Mouse (Mus musculus) heart, embryonic 13.5 days (tissue): ENCODE data around the gene Mei1. TPM values are rescaled to one million over a fixed set of nuclear protein-coding genes. Genes with fewer than 3 reads are reported as not detected.

ENCODE experiments used
- ATAC-seq: fragments of 200-750 bp; cut with Nextera tagmentation; 2 replicates; pipeline ENCODE4 v1.8.0; 2017; ENCODE audit warnings: moderate TSS enrichment; ENCODE audit not compliant: insufficient number of reproducible peaks, low FRiP score, low TSS enrichment; ENCODE audit errors: extremely low read depth
- H3K27ac ChIP-seq: fragments of 300-500 bp; sonication (generic); replicated peaks from 2 replicates; pipeline ENCODE4 v1.5.1; 2015; ENCODE audit warnings: moderate library complexity, mild to moderate bottlenecking, inconsistent platforms
- H3K27me3 ChIP-seq: fragments of 300-500 bp; sonication (generic); replicated peaks from 2 replicates; pipeline ENCODE4 v1.6.1; 2015; ENCODE audit warnings: mild to moderate bottlenecking, inconsistent platforms
- H3K36me3 ChIP-seq: fragments of 300-500 bp; sonication (generic); 2 replicates; pipeline ENCODE4 v1.6.1; 2015; ENCODE audit warnings: mild to moderate bottlenecking, inconsistent platforms
- H3K4me1 ChIP-seq: fragments of 300-500 bp; sonication (generic); 2 replicates; pipeline ENCODE4 v1.6.1; 2015; ENCODE audit warnings: inconsistent platforms
- H3K4me2 ChIP-seq: fragments of 300-500 bp; sonication (generic); 2 replicates; pipeline ENCODE4 v1.6.1; 2015; ENCODE audit warnings: inconsistent platforms, mild to moderate bottlenecking, moderate library complexity
- H3K4me3 ChIP-seq: fragments of 300-500 bp; sonication (generic); 2 replicates; pipeline ENCODE4 v1.5.1; 2015; ENCODE audit warnings: moderate library complexity, mild to moderate bottlenecking, inconsistent platforms
- H3K9ac ChIP-seq: fragments of 300-500 bp; sonication (generic); 2 replicates; pipeline ENCODE4 v1.6.1; 2015; ENCODE audit warnings: inconsistent platforms, mild to moderate bottlenecking, moderate library complexity
- H3K9me3 ChIP-seq: fragments of 300-500 bp; sonication (generic); 2 replicates; pipeline ENCODE4 v1.6.1; 2016; ENCODE audit warnings: inconsistent platforms
- WGBS: fragments of 180-500 bp; shearing (Covaris S2); methylation state at CpG from one replicate; pipeline ENCODE4 v1.1.7; 2015; ENCODE audit warnings: mixed read lengths; 5-methylcytosine and 5-hydroxymethylcytosine counted together
- polyA plus RNA-seq: library from polyadenylated mRNA; unstranded; fragments of >200 nt; fragmentation: Nextera tagmentation; extraction: Ambion mirVana; gene quantifications from 2 replicates; pipeline ENCODE4 v1.2.1, GENCODE M21; 2015

Gene Mei1
- polyA plus RNA-seq, 1 experiment from 2014 or later, result not detected

DNA sequence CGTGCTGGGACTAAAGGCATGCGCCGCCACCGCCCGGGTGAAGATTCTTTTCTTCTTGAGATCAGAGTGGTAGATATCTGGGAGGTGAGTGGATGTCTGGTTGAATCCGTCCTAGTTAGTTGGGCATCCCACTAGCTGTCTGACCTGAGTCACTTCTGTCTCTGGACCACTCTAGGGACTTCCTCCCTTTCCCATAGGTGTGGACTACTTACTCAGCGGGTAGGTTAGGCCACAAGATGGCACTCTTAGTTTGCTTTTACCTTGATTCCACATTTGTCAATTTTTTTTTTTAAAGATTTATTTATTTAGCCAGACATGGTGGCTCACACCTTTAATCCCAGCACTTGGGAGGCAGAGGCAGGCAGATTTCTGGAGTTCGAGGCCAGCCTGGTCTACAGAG is 69.4 kb downstream of the Mei1 start:
- Histone ChIP-seq H3K4me1 (peaks cover 30% of the 10 kb centered on the region), H3K36me3 (peaks cover 11% of the 10 kb centered on the region), H3K27me3 (no peaks in the 10 kb centered on the region), H3K27ac (no peak overlapping the region), H3K4me3 (no peak overlapping the region), H3K9ac (no peak overlapping the region), H3K4me2 (no peak overlapping the region), H3K9me3 (no peaks in the 10 kb centered on the region)
- no peak for ATAC-seq
- 88% methylated on average over 8 of the region's 8 CpGs for WGBS

GRCm38 (mm10) chr15:82140355-82140754 is 70.6 kb downstream of the Mei1 start:
- WGBS, result 50% methylated on average over 3 of the region's 3 CpGs

DNA sequence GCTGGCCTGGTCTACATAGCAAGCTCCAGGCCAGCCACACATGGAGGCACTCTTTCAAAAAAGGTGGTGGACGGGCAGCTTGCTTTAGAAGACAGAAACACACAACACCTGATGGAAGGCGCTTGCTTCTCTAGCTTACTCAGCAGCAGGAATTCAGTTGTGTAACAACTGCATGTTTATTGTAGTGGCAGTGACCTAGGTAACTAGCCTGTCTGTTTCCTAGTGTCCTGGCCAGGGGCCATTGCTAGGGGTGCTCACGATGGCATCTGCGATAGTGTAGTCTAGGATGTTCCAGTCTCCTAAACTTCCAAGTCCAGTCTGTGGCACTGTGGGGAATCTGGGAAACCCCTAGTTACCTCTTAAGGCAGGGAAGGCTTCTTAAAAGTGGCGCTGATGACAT is 74.4 kb downstream of the Mei1 start:
- H3K9me3 ChIP-seq, result no peaks in the 10 kb centered on the region
- peaks cover 60% of the 10 kb centered on the region for H3K4me1 ChIP-seq
- no peaks in the 10 kb centered on the region for H3K27me3 ChIP-seq
- peaks cover 7% of the 10 kb centered on the region; the same call in 1 of the 2 replicates for H3K36me3 ChIP-seq
- H3K4me3 ChIP-seq, result no peak overlapping the region
- no peak overlapping the region for H3K4me2 ChIP-seq
- 85% methylated on average over 5 of the region's 5 CpGs for WGBS
- H3K9ac ChIP-seq, result peak overlapping the region; percentile 33; the same call in 1 of the 2 replicates
- ATAC-seq, result no peak
- no peak overlapping the region for H3K27ac ChIP-seq

More at GRCm38 (mm10) chr15:82140355-82140754, 70.6 kb downstream of the Mei1 start:
- no peaks in the 10 kb centered on the region for H3K9me3 ChIP-seq
- ATAC-seq, result no peak
- no peak overlapping the region for H3K9ac ChIP-seq
- H3K4me2 ChIP-seq, result no peak overlapping the region
- no peaks in the 10 kb centered on the region for H3K27me3 ChIP-seq
- no peak overlapping the region; the same call in 1 of the 2 replicates for H3K27ac ChIP-seq
- peaks cover 11% of the 10 kb centered on the region for H3K36me3 ChIP-seq
- no peak overlapping the region for H3K4me3 ChIP-seq
- peaks cover 37% of the 10 kb centered on the region for H3K4me1 ChIP-seq

DNA sequence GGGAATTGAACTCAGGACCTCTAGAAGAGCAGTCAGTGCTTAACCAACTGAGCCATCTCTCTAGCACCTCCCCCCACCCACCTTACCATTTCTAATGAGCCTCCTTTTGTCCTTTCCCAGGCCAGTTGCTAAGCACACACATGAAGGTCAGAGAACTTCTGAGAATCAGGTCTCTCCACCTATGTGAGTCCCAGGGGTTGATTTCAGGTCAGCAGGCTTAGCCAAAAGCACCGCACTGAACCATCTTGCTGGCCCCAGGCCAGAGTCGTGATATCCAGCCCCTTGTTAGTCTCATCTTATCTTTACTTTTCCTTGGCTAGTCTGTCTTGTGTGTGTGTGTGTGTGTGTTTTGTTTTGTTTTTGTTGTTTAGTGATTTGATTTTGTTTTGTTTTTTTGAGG is 75.6 kb downstream of the Mei1 start:
- 10% methylated on average over 2 of the region's 2 CpGs for WGBS
- no peak for ATAC-seq
- Histone ChIP-seq H3K4me1 (peaks cover 58% of the 10 kb centered on the region), H3K4me3 (no peak overlapping the region), H3K27ac (peak overlapping the region; percentile 87), H3K4me2 (no peak overlapping the region), H3K36me3 (peaks cover 7% of the 10 kb centered on the region; the same call in 1 of the 2 replicates), H3K9ac (peak overlapping the region; percentile 48; the same call in 1 of the 2 replicates), H3K27me3 (no peaks in the 10 kb centered on the region), H3K9me3 (no peaks in the 10 kb centered on the region)

DNA sequence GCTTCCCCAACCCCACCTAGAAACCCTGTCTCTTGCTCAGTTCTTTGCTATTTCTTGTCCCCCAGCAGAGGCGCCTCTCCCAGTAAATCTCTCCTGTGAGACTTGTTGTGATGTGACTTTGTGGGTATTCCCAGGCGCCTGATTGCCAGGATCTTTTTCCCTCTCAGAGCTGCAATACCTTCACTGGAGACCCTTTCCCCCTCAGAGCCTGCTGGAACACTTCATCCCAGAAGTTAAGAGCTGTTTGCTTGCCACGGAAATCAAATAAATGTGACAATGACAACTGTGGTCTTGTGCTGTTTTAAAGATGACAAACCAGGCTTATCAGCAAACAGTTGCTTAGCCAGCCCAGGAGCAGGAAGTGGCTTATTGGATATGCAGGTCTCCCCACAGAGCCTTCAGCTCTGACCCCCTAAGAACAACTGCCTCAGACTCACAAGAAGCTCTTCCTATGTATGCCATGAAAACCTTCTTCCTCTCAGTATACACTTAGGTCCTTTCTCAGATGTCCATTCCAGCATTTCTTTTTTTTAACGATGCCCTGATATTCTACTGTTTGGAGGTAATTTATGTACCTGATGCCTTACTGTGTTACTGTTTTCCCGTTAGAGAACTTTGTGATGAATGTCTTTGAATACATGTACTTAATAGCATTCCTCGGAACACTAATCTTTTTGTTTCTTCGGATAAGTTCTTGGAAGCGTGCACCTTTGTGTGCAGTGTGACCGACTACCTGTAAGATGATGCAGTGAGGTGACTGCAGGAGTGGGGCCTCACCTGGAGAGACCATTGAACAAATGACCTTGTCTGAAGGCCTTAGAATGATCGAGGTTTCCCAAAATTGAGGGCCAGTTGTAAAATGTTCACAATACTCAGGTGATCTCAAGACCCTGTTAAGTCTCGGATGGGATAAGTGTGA is 76.3 kb downstream of the Mei1 start:
- Histone ChIP-seq H3K4me3 (peak overlapping the region; percentile 92), H3K9me3 (no peaks in the 10 kb centered on the region), H3K4me2 (peak overlapping the region; percentile 82), H3K36me3 (peaks cover 8% of the 10 kb centered on the region; the same call in 1 of the 2 replicates), H3K27ac (peak overlapping the region; percentile 87), H3K9ac (peak overlapping the region; percentile 48), H3K27me3 (no peaks in the 10 kb centered on the region), H3K4me1 (peaks cover 56% of the 10 kb centered on the region)
- no peak for ATAC-seq
- 17% methylated on average over 11 of the region's 11 CpGs for WGBS

DNA sequence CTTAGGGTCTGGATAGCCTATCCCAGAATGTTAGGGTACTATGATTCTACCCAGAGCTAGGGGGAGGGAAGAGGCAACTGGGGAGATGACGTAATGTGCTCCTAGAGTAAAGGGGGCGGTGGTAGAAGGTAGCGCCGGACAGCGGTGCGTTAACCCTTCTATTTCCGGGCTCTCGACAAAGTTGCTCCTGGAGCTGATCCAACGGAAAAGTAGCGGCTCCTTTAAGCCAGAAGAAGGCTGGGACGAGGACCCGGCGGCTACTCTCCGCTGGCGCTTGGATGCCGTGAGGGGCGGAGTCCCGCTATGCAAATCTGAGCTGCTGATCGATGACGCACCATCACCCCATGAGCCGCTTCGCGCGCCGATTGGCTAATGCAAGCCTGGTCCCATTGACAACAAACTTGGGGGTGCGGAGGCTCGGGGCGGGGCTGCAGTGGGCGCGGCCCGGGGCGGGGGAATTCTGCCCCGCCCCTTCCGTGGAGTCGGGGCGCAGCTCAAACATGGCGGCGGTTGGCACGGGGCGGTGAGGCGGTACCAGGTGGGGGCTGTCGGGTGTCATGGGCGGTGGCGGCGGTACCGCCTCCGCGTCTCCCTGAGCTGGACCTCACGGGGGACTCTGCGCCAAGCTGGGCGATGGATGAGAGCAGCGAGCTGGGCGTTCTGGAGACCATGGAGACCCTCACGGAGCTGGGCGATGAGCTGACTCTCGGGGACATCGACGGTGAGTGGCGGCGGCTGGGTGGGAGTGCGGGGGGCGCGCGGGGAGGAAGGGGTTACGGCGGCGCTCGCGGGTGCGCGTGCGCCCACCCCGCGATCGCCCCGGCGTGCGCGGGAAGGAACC is 77.2 kb downstream of the Mei1 start, which contains the start of gene Srebf2:
Srebf2 (plus strand) TSS at position 412 of the 841 bp plus-strand sequence.
- H3K27ac ChIP-seq, result peak within 1 kb of the TSS; percentile 95
- peak; percentile 96 for ATAC-seq
- WGBS, result under 1% methylated on average over 61 of the region's 79 CpGs
- peak within 1 kb of the TSS; percentile 82 for H3K4me2 ChIP-seq
- H3K27me3 ChIP-seq, result no peaks in the 10 kb centered on the region
- peak within 1 kb of the TSS; percentile 89 for H3K9ac ChIP-seq
- no peaks in the 10 kb centered on the region for H3K9me3 ChIP-seq
- H3K36me3 ChIP-seq, result peaks cover 5% of the 10 kb centered on the region; the same call in 1 of the 2 replicates
- H3K4me3 ChIP-seq, result peak within 1 kb of the TSS; percentile 92
- peaks cover 52% of the 10 kb centered on the region for H3K4me1 ChIP-seq

DNA sequence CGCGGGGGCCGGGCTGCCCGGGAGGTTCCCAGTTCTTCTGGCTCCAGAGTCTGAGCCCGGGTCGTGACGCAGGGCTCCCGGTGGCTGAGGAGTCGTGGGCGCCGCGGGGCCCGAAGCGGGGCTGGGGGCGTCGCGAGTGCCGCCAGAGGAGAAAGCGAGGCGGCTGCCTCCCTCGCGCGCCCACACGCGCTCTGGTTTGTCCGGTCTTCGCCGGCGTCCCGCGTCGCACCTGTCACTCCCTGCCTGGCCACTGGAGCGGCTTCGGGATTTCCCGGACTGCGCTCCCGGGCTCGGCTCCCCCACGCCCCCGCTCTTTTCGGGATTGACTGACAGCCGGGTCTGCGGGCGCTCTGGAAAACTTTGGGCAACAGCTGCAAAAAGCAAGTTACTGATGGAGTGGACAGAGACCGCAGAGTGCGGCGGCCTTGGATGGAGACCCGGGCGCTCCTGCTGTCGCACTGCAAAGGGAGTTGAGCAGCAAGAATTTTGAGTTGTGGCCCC is 77.9 kb downstream of the Mei1 start:
- Histone ChIP-seq H3K4me1 (peaks cover 56% of the 10 kb centered on the region), H3K4me3 (peak overlapping the region; percentile 92), H3K9ac (peak overlapping the region; percentile 89), H3K36me3 (0 out of 2 replicates have a peak, but pooled peaks cover 5% of the 10 kb centered on the region), H3K27ac (peak overlapping the region; percentile 95), H3K4me2 (peak overlapping the region; percentile 82), H3K9me3 (no peaks in the 10 kb centered on the region), H3K27me3 (no peaks in the 10 kb centered on the region)
- under 1% methylated on average over 44 of the region's 50 CpGs for WGBS
- 0 out of 2 replicates have a peak, but pooled peaks have one; percentile 4 for ATAC-seq

DNA sequence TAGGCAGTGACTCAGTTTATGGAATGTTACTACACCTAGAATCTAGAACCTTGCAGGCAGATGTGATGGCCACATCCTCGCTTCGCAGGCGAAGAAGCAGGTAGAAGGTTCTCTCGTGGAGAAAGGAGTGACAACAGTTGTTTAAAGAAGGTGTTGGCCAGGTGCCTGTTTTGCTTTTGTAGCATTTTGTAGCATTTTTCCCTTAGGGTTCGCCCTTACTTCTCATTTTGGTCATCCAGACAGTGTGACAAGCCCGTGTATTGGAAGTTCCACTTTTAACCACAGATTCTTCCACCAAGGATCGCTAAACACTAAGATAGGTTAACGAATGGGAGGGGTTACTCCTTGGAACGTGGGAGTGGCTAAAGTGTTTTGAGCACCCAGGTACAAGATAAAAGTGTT is 78.7 kb downstream of the Mei1 start:
- Histone ChIP-seq H3K4me1 (peaks cover 60% of the 10 kb centered on the region), H3K27ac (no peak overlapping the region), H3K9me3 (no peaks in the 10 kb centered on the region), H3K4me2 (peak overlapping the region; percentile 82), H3K9ac (peak overlapping the region; percentile 89), H3K4me3 (peak overlapping the region; percentile 92), H3K27me3 (no peaks in the 10 kb centered on the region), H3K36me3 (0 out of 2 replicates have a peak, but pooled peaks cover 5% of the 10 kb centered on the region)
- ATAC-seq, result no peak
- 21% methylated on average over 9 of the region's 9 CpGs for WGBS

GRCm38 (mm10) chr15:82150042-82150441 is 80.2 kb downstream of the Mei1 start:
- Histone ChIP-seq H3K4me1 (peaks cover 54% of the 10 kb centered on the region), H3K9ac (no peak overlapping the region), H3K36me3 (0 out of 2 replicates have a peak, but pooled peaks cover 5% of the 10 kb centered on the region), H3K4me3 (no peak overlapping the region), H3K9me3 (no peaks in the 10 kb centered on the region), H3K27ac (no peak overlapping the region), H3K27me3 (no peaks in the 10 kb centered on the region), H3K4me2 (no peak overlapping the region)
- no peak for ATAC-seq

DNA sequence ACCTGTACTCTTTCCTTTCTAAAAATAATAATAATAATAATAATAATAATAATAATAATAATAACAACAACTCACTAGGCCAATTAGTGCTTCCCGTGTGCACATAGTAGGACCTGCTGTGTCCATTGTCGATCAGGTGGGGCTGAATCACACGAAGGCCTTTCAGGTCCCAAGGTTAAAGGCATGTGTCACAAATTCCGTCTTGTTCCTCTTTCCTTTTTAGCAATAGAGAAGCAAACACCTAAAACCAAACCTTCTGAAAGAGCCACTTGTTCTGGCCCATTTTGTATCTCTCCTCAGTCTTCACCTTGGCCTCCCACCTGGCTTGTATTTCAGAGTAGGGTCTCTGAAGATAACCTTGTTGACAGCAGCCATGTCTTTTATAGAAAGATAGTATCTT is 81.4 kb downstream of the Mei1 start:
- 0 out of 2 replicates have a peak, but pooled peaks cover 5% of the 10 kb centered on the region for H3K36me3 ChIP-seq
- H3K27ac ChIP-seq, result no peak overlapping the region
- WGBS, result 86% methylated on average over 4 of the region's 4 CpGs
- peaks cover 44% of the 10 kb centered on the region for H3K4me1 ChIP-seq
- H3K4me2 ChIP-seq, result no peak overlapping the region
- no peak overlapping the region for H3K4me3 ChIP-seq
- no peak overlapping the region for H3K9ac ChIP-seq
- H3K27me3 ChIP-seq, result no peaks in the 10 kb centered on the region
- no peak for ATAC-seq
- no peaks in the 10 kb centered on the region for H3K9me3 ChIP-seq

DNA sequence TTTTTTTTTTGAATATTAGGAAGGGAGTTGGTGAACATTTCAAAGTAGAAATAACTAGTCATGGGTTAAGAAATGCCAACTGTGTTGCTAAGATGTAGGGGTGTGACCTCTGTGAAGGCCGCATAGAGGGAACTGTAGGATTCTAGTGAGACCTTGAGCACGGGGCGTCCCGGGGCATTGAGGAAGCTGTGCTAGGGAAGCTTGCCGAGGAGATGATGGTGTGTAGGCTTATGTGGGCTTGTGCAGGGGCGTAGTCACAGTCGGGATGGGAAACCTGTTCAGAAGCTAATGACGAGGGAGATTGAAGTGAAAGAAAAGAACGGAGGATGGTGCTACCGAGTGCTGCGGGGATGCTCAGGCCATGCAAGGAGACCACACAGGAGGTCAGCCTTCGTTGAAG is 82.2 kb downstream of the Mei1 start:
- peaks cover 12% of the 10 kb centered on the region; the same call in 1 of the 2 replicates for H3K36me3 ChIP-seq
- peaks cover 41% of the 10 kb centered on the region for H3K4me1 ChIP-seq
- no peak overlapping the region for H3K4me3 ChIP-seq
- H3K9ac ChIP-seq, result peak overlapping the region; percentile 7; the same call in 1 of the 2 replicates
- H3K27ac ChIP-seq, result no peak overlapping the region
- H3K9me3 ChIP-seq, result no peaks in the 10 kb centered on the region
- H3K27me3 ChIP-seq, result no peaks in the 10 kb centered on the region
- WGBS, result 81% methylated on average over 12 of the region's 12 CpGs
- ATAC-seq, result no peak
- no peak overlapping the region for H3K4me2 ChIP-seq
